Mouse (Mus musculus) kidney, adult 2 months (tissue): Measurements from ENCODE around the gene Pth2.

Experiments
- CTCF ChIP-seq: fragments of 200-500 bp; conservative IDR thresholded peaks from 2 replicates; pipeline ENCODE4 v1.5.1; 2011; ENCODE audit warnings: low read depth, mild to moderate bottlenecking, control low read depth, low read length, moderate library complexity, mixed read lengths; ENCODE audit not compliant: insufficient read depth, insufficient read length
- POLR2A ChIP-seq: fragments of 200-500 bp; IDR thresholded peaks from one replicate; pipeline ENCODE4 v1.6.1; 2011; ENCODE audit warnings: low read depth, low read length, control low read depth

- no peak for TF ChIP-seq CTCF
- TF ChIP-seq POLR2A, result no peak
Measured at GRCm38 (mm10) chr7:45208260-45208659, 27.5 kb downstream of the Pth2 start.
